Mouse (Mus musculus) liver, adult 2 months (tissue): ENCODE measurements around the gene Wbp2. TPM values are rescaled to one million over a fixed set of nuclear protein-coding genes. Genes with fewer than 3 reads are reported as not detected.

Experiments
- DNase-seq: peaks from one replicate; pipeline ENCODE4 v3.0.0-alpha.2; 2011; ENCODE audit warnings: low read depth, low spot score; ENCODE audit errors: extremely low read depth
- H3K27ac ChIP-seq: fragments of 200-500 bp; replicated peaks from 2 replicates; pipeline ENCODE4 v1.5.1; 2012; ENCODE audit warnings: low read depth, mild to moderate bottlenecking, control low read depth, inconsistent platforms, low read length; ENCODE audit not compliant: insufficient read depth
- H3K27me3 ChIP-seq: fragments of 200-500 bp; 2 replicates; pipeline ENCODE4 v1.6.1; 2012; ENCODE audit warnings: mild to moderate bottlenecking, moderate library complexity, low read length, inconsistent platforms; ENCODE audit not compliant: control insufficient read depth, insufficient read depth
- H3K36me3 ChIP-seq: fragments of 200-500 bp; 2 replicates; pipeline ENCODE4 v1.6.1; 2012; ENCODE audit warnings: low read length, inconsistent platforms; ENCODE audit not compliant: control insufficient read depth, insufficient read depth
- H3K4me1 ChIP-seq: fragments of 200-500 bp; 2 replicates; pipeline ENCODE4 v1.6.1; 2011; ENCODE audit warnings: low read length; ENCODE audit not compliant: control insufficient read depth, insufficient read depth
- H3K4me3 ChIP-seq: fragments of 200-500 bp; 2 replicates; pipeline ENCODE4 v1.5.1; 2011; ENCODE audit warnings: low read depth, mild to moderate bottlenecking, control low read depth, low read length, moderate library complexity; ENCODE audit not compliant: insufficient read depth
- H3K79me2 ChIP-seq: fragments of 200-500 bp; 2 replicates; pipeline ENCODE4 v1.6.1; 2012; ENCODE audit warnings: inconsistent platforms, mild to moderate bottlenecking, low read length, moderate library complexity; ENCODE audit not compliant: control insufficient read depth, insufficient read depth
- H3K9ac ChIP-seq: fragments of 200-500 bp; 2 replicates; pipeline ENCODE4 v1.6.1; 2012; ENCODE audit warnings: low read depth, mild to moderate bottlenecking, control low read depth, inconsistent platforms, low read length
- CTCF ChIP-seq: fragments of 200-500 bp; IDR thresholded peaks from 2 replicates; pipeline ENCODE4 v1.5.1; 2011; ENCODE audit warnings: low read depth, low read length, control low read depth
- POLR2A ChIP-seq: fragments of 200-500 bp; IDR thresholded peaks from 2 replicates; pipeline ENCODE4 v1.6.1; 2011; ENCODE audit warnings: low read length, control low read depth; ENCODE audit not compliant: insufficient read depth; ENCODE audit errors: extremely low read depth
- WGBS: fragments of 180-500 bp; shearing (Covaris S2); methylation state at CpG from one replicate; pipeline ENCODE4 v1.1.7; 2018; 5-methylcytosine and 5-hydroxymethylcytosine counted together
- polyA plus RNA-seq: library from polyadenylated mRNA; depleted of rRNA; stranded (reverse); fragments of >200 nt; gene quantifications from 2 replicates; pipeline ENCODE4 v1.2.3, GENCODE M21; 2012
- total RNA-seq: library from RNA; depleted of rRNA; stranded (reverse); fragments of >200 nt; gene quantifications from 2 replicates; pipeline ENCODE4 v1.2.3, GENCODE M21; 2014

Wbp2 gene
- total and polyA plus RNA-seq, 2 experiments: 14.8 to 166 TPM

- Histone ChIP-seq H3K9ac (no peak overlapping the region), H3K79me2 (no peaks in the 10 kb centered on the region), H3K4me3 (no peak overlapping the region), H3K27ac (no peak overlapping the region), H3K36me3 (peaks cover 2% of the 10 kb centered on the region; the same call in 1 of the 2 replicates), H3K4me1 (no peaks in the 10 kb centered on the region), H3K27me3 (no peaks in the 10 kb centered on the region)
- TF ChIP-seq POLR2A (no peak), CTCF (no peak)
- WGBS: 89% methylated on average over 13 of the region's 13 CpGs
- no peak for DNase-seq
Measured at GRCm38 (mm10) chr11:116061641-116062415, 25.0 kb downstream of the Wbp2 start.

GRCm38 (mm10) chr11:116060596-116060995 lies 26.2 kb downstream of the Wbp2 start:
- Histone ChIP-seq H3K9ac (no peak overlapping the region), H3K27ac (no peak overlapping the region), H3K27me3 (no peaks in the 10 kb centered on the region), H3K79me2 (no peaks in the 10 kb centered on the region), H3K36me3 (peaks cover 2% of the 10 kb centered on the region; the same call in 1 of the 2 replicates), H3K4me1 (no peaks in the 10 kb centered on the region), H3K4me3 (no peak overlapping the region)
- TF ChIP-seq POLR2A (no peak), CTCF (no peak)
- no peak for DNase-seq
- WGBS: 89% methylated on average over 9 of the region's 9 CpGs

- Histone ChIP-seq H3K9ac (no peak overlapping the region), H3K79me2 (no peaks in the 10 kb centered on the region), H3K4me3 (no peak overlapping the region), H3K4me1 (no peaks in the 10 kb centered on the region), H3K27me3 (no peaks in the 10 kb centered on the region), H3K27ac (no peak overlapping the region), H3K36me3 (peaks cover 6% of the 10 kb centered on the region; the same call in 1 of the 2 replicates)
- WGBS: 95% methylated on average over 11 of the region's 11 CpGs
- no peak for TF ChIP-seq POLR2A
- DNase-seq: no peak
Measured at GRCm38 (mm10) chr11:116059691-116060025, 27.1 kb downstream of the Wbp2 start.

- WGBS: 96% methylated on average over 17 of the region's 17 CpGs
- Histone ChIP-seq H3K36me3 (peaks cover 6% of the 10 kb centered on the region; the same call in 1 of the 2 replicates), H3K4me1 (no peaks in the 10 kb centered on the region), H3K4me3 (no peak overlapping the region), H3K79me2 (no peaks in the 10 kb centered on the region), H3K27ac (no peak overlapping the region), H3K9ac (no peak overlapping the region), H3K27me3 (no peaks in the 10 kb centered on the region)
- TF ChIP-seq CTCF (no peak), POLR2A (no peak)
- no peak for DNase-seq
Measured at GRCm38 (mm10) chr11:116058868-116059690, 27.7 kb downstream of the Wbp2 start.

- H3K27ac ChIP-seq: no peak overlapping the region
- no peaks in the 10 kb centered on the region for H3K79me2 ChIP-seq
- no peak for DNase-seq
- H3K27me3 ChIP-seq: no peaks in the 10 kb centered on the region
- TF ChIP-seq CTCF: no peak
- TF ChIP-seq POLR2A: no peak
- no peak overlapping the region for H3K4me3 ChIP-seq
- WGBS: 85% methylated on average over 12 of the region's 12 CpGs
- no peaks in the 10 kb centered on the region for H3K4me1 ChIP-seq
- peaks cover 10% of the 10 kb centered on the region; the same call in 1 of the 2 replicates for H3K36me3 ChIP-seq
- H3K9ac ChIP-seq: no peak overlapping the region
Measured at GRCm38 (mm10) chr11:116058022-116058614, 28.7 kb downstream of the Wbp2 start.
